Mouse (Mus musculus) layer of hippocampus, adult 11-12 months (tissue): Measurements from ENCODE around the gene Pik3r1.

Experiments
- DNase-seq: peaks from one replicate; pipeline ENCODE4 v3.0.0; 2022; ENCODE audit warnings: low spot score

Pik3r1 gene

DNA sequence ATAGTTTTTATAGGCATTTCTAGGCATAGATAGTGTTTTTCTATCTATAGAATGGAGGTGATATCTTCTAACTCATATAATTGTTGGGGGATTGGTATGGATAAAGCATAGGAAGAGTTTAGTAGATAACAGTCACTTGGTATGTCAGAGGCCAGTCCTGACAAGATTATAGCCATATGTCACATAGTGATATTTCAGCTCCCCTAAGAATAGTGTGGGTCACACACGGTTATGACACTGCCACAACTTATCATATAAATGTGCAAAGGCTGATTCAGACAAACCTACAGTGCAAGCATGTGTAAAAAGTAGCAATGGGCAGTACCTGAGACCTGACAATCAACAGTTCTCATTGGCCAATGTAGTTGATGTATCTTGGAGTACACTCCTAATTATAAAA, 89.0 kb downstream of the Pik3r1 start:
- no peak for DNase-seq

DNA sequence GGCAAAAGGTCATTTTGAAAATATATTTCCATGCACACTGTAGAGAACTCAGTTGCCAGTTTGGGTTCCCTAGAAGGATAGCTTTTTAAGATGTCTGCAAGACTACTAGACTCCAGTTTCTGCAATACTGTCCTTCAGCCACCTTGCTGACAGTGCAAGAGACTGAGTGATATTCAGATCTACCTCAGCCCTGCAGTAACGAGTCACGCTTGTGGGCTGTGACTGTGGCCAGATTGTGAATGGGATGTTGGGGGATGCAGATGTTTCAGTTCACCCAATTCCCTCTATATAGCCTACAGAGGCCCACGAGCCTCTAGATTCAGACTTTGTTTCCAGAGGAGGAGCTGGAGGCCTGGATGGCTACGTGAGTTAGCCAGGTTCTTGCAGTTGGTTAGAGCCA, 90.0 kb downstream of the Pik3r1 start:
- no peak for DNase-seq

DNA sequence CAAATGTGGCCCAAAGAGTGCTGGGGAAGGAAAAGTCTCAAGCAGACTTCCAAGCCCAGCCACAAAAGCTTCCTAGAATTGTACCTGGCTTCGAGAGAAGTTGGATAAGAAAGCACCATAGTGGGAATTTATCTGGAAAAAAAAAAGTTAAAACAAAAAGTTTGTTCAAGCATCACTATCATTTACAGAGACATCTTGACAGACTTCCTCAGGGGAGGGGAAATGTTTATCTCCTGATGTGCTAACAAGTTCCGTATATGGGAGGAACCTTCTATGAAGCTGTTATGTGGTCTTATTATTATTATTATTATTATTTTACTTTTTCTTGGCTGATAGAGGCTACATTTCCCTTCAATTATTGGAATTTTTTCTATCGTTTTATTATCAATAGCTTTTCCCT, 94.1 kb downstream of the Pik3r1 start:
- no peak for DNase-seq

DNA sequence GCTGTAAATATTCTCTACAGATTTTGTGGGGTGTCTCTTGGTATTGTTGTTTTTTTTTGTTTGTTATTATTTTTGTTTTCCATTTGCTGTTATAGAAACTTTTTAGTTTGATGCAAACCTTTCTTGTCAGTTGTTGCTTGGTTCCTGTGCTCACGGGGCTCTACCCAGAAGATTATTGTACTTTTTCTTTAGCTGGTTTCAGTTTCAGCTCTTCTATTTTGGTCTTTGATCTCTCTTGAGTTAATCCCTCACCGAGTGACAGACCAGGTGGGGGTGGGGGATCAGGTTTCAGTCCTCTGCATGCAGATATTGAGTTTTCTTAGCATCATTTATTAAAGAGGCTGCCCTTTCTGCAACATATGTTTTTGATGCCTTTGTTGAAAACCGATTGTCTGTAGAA, 99.2 kb downstream of the Pik3r1 start:
- DNase-seq = no peak

DNA sequence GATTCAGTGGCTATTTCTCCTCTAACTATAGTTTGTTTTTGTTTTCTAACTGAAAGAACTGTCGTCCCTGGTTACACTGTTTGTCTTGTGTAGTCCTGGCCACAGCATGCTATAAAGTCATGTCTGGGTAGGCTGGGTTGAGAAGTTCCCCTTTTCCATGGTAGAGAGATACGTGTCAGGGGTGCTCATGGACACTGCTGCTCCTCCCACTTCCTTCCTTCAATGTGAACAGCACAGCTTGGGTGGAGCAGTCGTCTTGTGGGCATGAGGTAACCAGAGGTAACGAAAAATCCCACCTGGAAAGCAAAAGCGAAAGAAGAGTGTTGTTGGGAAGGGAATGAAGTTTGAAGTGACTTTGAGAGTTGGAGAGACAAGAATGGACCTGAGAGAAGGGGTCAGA, 104.0 kb downstream of the Pik3r1 start:
- no peak for DNase-seq

DNA sequence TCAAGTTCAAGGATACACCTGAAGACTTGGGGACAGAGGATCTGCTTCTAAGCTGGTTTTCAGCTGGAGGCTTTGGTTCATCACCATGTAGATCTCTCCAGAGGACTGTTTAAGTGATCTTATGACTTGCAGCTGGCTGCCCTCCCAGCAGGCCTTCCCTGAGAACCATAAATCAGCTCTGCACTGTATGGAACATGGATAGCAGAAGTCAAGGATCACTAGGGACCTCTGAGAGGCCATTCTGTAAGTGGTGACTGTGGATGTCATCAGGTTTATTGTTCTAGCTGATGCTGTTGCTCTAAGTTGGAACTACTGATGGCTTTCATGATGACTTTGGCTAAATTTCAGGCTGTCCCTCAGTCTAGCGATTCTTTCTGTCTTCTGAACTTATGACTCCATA, 105.1 kb downstream of the Pik3r1 start:
- no peak for DNase-seq

- DNase-seq = no peak
Observed at GRCm38 (mm10) chr13:101661567-101661966, 106.5 kb downstream of the Pik3r1 start.

- no peak for DNase-seq
Observed at GRCm38 (mm10) chr13:101660187-101660586, 107.8 kb downstream of the Pik3r1 start.

DNA sequence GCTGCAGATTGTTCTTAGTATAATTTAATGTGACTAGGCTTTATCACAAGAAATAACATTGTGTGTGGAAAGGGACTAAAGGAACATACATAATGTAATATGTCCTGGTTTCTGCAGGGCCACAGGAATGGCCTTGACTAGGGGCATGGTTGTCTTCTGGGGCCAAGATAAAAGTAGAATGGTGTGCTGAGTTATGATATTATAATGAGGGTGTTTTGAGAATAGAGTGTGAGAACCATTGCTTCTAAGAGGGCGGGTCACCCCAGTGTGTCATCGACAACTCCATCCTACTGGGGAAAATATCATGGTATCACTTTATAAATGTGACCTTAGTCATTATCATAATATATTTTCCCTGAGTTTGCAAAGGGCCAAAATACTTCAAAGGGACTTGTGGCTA, 115.9 kb downstream of the Pik3r1 start:
- DNase-seq = no peak

DNA sequence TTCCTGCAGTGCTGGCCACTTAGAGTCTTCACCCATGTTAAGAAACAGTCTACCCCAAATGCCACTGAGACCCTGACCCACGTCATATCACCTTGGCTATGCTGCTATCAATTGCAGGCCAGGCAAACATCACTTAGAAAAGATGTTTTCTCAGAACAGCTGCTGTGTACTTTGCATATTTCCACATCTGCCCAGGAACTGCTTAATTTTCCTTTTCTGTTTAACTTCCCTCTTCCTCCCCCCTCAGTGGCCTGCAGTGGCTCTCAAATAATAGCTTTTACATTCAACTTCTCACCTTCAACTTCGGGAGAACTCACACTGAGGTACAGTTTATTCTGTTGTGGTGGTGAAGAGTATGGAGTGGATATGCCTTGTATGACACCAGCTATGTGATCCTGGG, 126.4 kb downstream of the Pik3r1 start:
- DNase-seq = no peak

GRCm38 (mm10) chr13:101635837-101636236, 132.2 kb downstream of the Pik3r1 start:
- DNase-seq = no peak

GRCm38 (mm10) chr13:101634420-101634819, 133.6 kb downstream of the Pik3r1 start:
- DNase-seq = no peak

DNA sequence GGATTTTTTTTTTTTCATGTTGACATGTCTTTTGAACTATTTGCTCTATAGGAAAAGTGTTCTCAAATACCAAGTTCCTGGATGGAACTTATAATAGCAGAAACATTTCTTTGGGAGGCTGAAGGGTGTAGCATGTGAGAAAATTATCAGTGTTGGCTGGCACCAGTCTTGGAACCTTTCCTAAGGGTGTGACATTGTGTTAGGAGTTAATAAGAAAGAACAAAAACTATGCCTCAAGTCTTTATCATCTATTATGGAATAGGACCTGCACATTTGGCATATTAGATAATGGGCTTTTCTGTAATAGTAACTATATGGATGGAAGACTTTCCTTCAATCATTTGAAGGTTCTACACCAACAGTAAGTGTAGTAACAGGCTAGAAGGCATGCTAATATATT, 134.4 kb downstream of the Pik3r1 start:
- DNase-seq = no peak

- peak; percentile 7 for DNase-seq
Observed at GRCm38 (mm10) chr13:101632771-101633170, 135.2 kb downstream of the Pik3r1 start.

DNA sequence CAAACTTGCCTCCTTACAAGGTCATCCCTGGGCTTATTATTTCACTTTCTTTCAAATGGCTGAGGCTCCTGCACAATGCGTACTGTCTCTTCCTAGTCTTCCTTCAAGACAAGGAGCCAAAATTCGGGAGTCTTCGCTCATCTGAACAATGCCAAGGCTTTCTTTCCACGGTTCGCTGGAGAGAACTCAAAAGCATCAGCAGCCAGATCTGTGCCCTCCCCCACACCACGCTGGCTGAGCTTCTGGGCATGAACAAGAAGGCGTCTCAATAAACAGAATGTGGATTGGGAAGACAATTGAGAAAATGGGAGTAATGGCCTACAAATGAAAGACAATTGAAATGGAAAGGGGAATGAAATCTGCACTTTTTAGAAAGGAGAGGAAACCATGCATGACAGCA, 136.5 kb downstream of the Pik3r1 start:
- DNase-seq = peak; percentile 25
